In the genomic region with DNA sequence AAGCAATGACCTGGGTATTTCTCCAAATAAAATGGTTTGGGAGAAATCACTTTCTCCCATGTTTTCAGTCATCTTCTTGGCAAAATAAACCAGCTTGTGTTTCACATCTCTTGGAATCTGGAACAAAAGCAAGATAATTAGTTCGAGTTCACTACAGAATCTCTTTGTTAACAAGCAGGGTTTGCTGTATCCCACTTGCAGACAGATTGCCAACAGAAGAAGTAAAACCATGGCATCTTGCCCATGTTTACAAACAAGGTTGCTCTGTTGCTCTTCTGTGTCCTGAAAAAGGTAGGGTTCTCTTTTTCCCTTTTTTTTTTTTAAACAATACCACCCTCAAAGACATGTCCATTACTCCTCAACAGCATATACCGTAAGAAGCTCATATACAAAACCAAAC, we compare ENCODE assay signal across 21 mouse cellular contexts. TPM values are rescaled to one million over a fixed set of nuclear protein-coding genes. Genes with fewer than 3 reads are reported as not detected.
"Had no signal": no experiment of that assay in that cellular context is flagged by ENCODE, and none has a peak within 500 bp of the region (broad histone marks: within the 10 kb centered on the region; RNA-seq: fewer than 3 reads in every experiment).

No protein-coding gene starts in this region.

- H3K9ac ChIP-seq: kidney, embryonic 15.5 days; limb, embryonic 12.5 days; limb, embryonic 15.5 days; liver, embryonic 13.5 days; midbrain, embryonic 12.5 days had no signal

- H3K36me3 ChIP-seq: kidney, embryonic 15.5 days; limb, embryonic 12.5 days; limb, embryonic 15.5 days; liver, embryonic 13.5 days; midbrain, embryonic 12.5 days had no signal

- H3K4me3 ChIP-seq: kidney, embryonic 15.5 days; left cerebral cortex, adult 2 months; limb, embryonic 12.5 days; limb, embryonic 15.5 days; liver, embryonic 13.5 days; midbrain, embryonic 12.5 days had no signal

- H3K4me2 ChIP-seq: kidney, embryonic 15.5 days; limb, embryonic 12.5 days; limb, embryonic 15.5 days; liver, embryonic 13.5 days; midbrain, embryonic 12.5 days had no signal

- ATAC-seq: midbrain, embryonic 16.5 days had no signal

- H3K9me3 ChIP-seq: kidney, embryonic 15.5 days; limb, embryonic 12.5 days; limb, embryonic 15.5 days; liver, embryonic 13.5 days; midbrain, embryonic 12.5 days had no signal

- DNase-seq: kidney, adult 11 months; kidney, adult 8-10 months; kidney, postnatal 10 days; kidney, postnatal 36 days; layer of hippocampus, postnatal 36 days; left cerebral cortex, postnatal 4 days; liver, embryonic 13.5 days; lung, adult 2 months; lung, postnatal 14 days; right cerebral cortex, postnatal 25 days; spleen, adult 18-20 months; thymus, adult 18-20 months; thymus, postnatal 36 days had no signal

- H3K27ac ChIP-seq: kidney, embryonic 15.5 days; left cerebral cortex, adult 2 months; limb, embryonic 12.5 days; limb, embryonic 15.5 days; liver, embryonic 13.5 days; macrophage; midbrain, embryonic 12.5 days had no signal

RNA-seq across cellular contexts. Expression of gene Dnah11, which starts 2.3 kb away (rescaled TPM):
- total RNA-seq: megakaryocyte, adult 5-6 weeks had no signal
